Mouse (Mus musculus): Measurements from ENCODE around the gene Mfsd1. TPM values are rescaled to one million over a fixed set of nuclear protein-coding genes. Genes with fewer than 3 reads are reported as not detected.

Mfsd1 gene
- total and polyA plus RNA-seq, 3 experiments: 44.3 to 95.7 (median 56.8) TPM

DNA sequence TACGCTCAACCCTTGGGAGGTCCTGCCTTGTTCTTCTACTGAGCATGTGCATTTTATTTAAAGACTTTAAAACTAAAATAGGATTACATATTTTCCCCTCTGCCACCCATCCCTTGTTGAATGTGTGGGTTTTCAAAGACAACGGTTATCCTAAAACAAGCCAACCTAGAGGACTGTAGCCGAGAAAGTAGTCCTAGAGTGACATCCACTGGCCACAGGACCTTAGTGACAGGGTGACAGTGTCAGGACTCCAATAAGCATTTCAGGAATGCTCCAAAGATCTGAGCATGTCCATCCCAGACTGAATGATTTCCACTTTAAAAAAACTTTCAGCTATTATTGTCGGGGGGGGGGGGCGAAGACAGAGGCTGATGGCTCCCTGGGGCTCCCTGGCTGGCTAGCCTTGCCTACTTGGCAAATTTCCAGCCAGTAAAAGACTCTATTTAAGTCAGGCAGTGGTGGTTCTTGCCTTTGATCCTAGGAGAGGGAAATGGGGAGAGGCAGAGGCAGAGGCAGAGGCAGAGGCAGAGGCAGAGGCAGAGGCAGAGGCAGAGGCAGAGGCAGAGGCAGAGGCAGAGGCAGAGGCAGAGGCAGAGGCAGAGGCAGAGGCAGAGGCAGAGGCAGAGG lies 17.7 kb upstream of the Mfsd1 start (continued):
- TF ChIP-seq CTCF (conservative IDR thresholded peaks at IDR 0.05 in 1 of 2, IDR thresholded peaks at IDR 0.05 in 1 of 2; ENCODE audit: low read depth in 2 of 2, low read length in 2 of 2) (peak; percentile 30 to 88; a peak in 3 of 4 replicates), MXI1 (IDR thresholded peaks at IDR 0.05; ENCODE audit: low read depth, low read length) (no peak), MAFK (IDR thresholded peaks at IDR 0.05; ENCODE audit: insufficient replicate concordance, low read length) (no peak), ETS1 (conservative IDR thresholded peaks at IDR 0.05; ENCODE audit: low read depth, low read length) (no peak), MYC (IDR thresholded peaks at IDR 0.05; ENCODE audit: low read depth, low read length) (no peak), CHD2 (IDR thresholded peaks at IDR 0.05; ENCODE audit: low read length) (no peak), SIN3A (IDR thresholded peaks at IDR 0.05; ENCODE audit: low read length) (no peak), SMC3 (IDR thresholded peaks at IDR 0.05; ENCODE audit: low read depth, low read length) (peak; percentile 85), ZC3H11A (IDR thresholded peaks at IDR 0.05; ENCODE audit: low read depth, low read length) (peak; percentile 30; the same call in 1 of the 2 replicates), GABPA (IDR thresholded peaks at IDR 0.05; ENCODE audit: insufficient replicate concordance, low read depth, low read length) (no peak), RAD21 (IDR thresholded peaks at IDR 0.05; ENCODE audit: low read depth, low read length) (peak; percentile 93), EP300 (IDR thresholded peaks at IDR 0.05; ENCODE audit: low read length) (no peak)

DNA sequence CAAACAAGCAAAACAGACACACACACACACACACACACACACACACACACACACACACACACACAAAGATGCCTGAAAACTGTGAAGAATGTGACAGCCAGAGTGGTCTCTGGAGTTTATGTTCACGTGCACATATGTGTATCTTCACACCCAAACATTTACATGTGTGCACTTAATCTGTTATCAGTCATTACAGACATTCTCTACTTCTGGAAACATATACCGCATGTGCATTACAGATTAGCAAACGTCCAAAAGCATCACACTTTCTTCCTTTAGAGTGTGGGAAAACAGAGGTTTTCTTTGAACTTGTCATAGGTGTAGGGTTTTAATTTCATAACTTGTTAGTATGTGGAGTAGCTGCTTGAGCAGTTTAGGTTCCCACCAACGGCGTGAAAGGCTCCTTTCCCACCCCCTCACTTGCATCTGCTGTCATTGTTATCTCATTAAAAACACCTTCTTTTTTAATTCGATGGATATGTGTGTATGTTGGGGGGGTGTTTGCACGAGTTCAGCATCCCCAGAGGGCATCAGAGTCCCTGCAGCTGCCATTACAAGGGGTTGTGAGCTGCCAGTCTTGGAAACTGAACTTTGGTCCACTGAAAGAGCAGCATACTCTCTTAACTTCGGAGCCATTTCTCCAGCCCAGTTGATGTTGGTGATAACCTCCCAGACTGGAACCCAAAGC lies 16.9 kb upstream of the Mfsd1 start:
- no peak overlapping the region for H3K27ac ChIP-seq (ENCODE audit: insufficient read depth, low read depth)
- H3K9ac ChIP-seq (ENCODE audit: insufficient read depth, low read depth): no peak overlapping the region

DNA sequence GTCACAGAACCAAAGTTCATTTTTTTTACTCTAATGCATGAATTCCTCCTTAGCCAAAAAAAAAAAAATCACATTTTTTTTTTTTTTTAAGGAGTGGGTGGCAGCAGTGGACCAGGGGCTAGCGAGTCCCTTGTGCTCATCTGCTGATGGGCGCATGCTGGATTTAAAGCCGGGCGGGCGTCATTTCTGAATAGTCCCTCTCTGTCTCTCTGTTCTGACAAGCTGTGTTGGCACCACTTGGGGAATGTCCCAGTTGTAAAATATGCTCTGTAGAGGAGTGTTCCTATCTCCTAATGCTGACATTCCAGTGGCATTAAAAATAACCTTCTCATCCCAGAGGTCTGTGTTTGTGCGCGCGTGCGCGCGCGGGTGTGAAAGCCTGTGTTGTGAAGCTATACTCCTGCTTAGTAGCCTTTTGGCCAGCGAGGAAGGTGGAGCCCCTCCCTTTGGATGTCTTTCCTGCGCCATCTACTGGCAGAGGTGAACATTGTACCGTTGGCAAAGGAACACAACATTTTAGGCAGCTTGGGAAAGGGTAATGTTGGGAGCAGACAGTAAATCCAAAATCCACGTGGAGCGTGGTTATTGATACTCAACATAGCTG lies 14.4 kb upstream of the Mfsd1 start:
- Histone ChIP-seq H3K79me2 (replicated peaks; ENCODE audit: control insufficient read depth, extremely low read depth, insufficient read depth, poor library complexity, severe bottlenecking) (no peaks in the 10 kb centered on the region), H3K4me3 (replicated peaks in 1 of 3; ENCODE audit: low read depth in 2 of 3, low read length in 2 of 3, poor library complexity in 1 of 3) (no peak overlapping the region), H3K27ac (ENCODE audit: insufficient read depth, low read depth) (no peak overlapping the region), H3K36me3 (replicated peaks in 1 of 2; ENCODE audit: control insufficient read depth in 1 of 2, insufficient read depth in 1 of 2, low read length in 1 of 2) (no peaks in the 10 kb centered on the region), H3K27me3 (replicated peaks) (no peaks in the 10 kb centered on the region), H3K9me3 (replicated peaks; ENCODE audit: low read length) (no peaks in the 10 kb centered on the region), H3K4me1 (ENCODE audit: control insufficient read depth in 1 of 2, insufficient read depth in 2 of 2) (peaks cover 0 to 8% of the 10 kb centered on the region in 2 experiments; a peak in 2 of 4 replicates), H3K4me2 (ENCODE audit: insufficient read depth, low read depth, poor library complexity, severe bottlenecking) (no peak overlapping the region), H3K9ac (ENCODE audit: insufficient read depth, low read depth) (no peak overlapping the region)
- dilution Hi-C loops (cut with MboI; ENCODE audit: extremely low pct_ligation_motif_present, extremely low pct_unique_long_range_greater_than_20kb, low sequenced_read_pairs) (no loop called here), in situ Hi-C loops (cut with MboI; ENCODE audit: low pct_ligation_motif_present, low pct_unique_long_range_greater_than_20kb, low sequenced_read_pairs) (no loop called here)
- peak; percentile 68 for DNase-seq (ENCODE audit: extremely low read depth)
- TF ChIP-seq ZKSCAN1 (IDR thresholded peaks at IDR 0.05; ENCODE audit: borderline replicate concordance, low read depth, low read length): no peak
- TF ChIP-seq IRF4 (IDR thresholded peaks at IDR 0.05; ENCODE audit: low read depth, low read length): no peak
- no peak for TF ChIP-seq UBTF (IDR thresholded peaks at IDR 0.05; ENCODE audit: low read depth, low read length)
- TF ChIP-seq POLR2A (IDR thresholded peaks at IDR 0.05; ENCODE audit: low read depth, low read length): no peak
- TF ChIP-seq TCF12 (IDR thresholded peaks at IDR 0.05; ENCODE audit: low read depth, low read length): no peak
- no peak for TF ChIP-seq USF2 (conservative IDR thresholded peaks at IDR 0.05; ENCODE audit: low read depth, low read length)
- TF ChIP-seq POLR2AphosphoS2 (IDR thresholded peaks at IDR 0.05; ENCODE audit: low read depth, low read length): no peak
- TF ChIP-seq RAD21 (IDR thresholded peaks at IDR 0.05; ENCODE audit: low read depth, low read length): peak; percentile 81
- TF ChIP-seq SMC3 (IDR thresholded peaks at IDR 0.05; ENCODE audit: low read depth, low read length): peak; percentile 89
- no peak for TF ChIP-seq ETS1 (conservative IDR thresholded peaks at IDR 0.05; ENCODE audit: low read depth, low read length)
- no peak for TF ChIP-seq MAX (IDR thresholded peaks at IDR 0.05; ENCODE audit: low read length)
- TF ChIP-seq MAFK (IDR thresholded peaks at IDR 0.05; ENCODE audit: insufficient replicate concordance, low read length): no peak
- TF ChIP-seq BHLHE40 (IDR thresholded peaks at IDR 0.05; ENCODE audit: low read depth, low read length): no peak
- no peak for TF ChIP-seq CHD2 (IDR thresholded peaks at IDR 0.05; ENCODE audit: low read length)
- TF ChIP-seq JUND (conservative IDR thresholded peaks at IDR 0.05; ENCODE audit: low read depth, low read length): no peak
- TF ChIP-seq ELF1 (IDR thresholded peaks at IDR 0.05; ENCODE audit: low read depth, low read length): no peak
- no peak for TF ChIP-seq JUN (IDR thresholded peaks at IDR 0.05; ENCODE audit: insufficient read depth, low read depth, low read length)
- TF ChIP-seq HCFC1 (IDR thresholded peaks at IDR 0.05; ENCODE audit: low read depth, low read length): no peak
- TF ChIP-seq ZC3H11A (IDR thresholded peaks at IDR 0.05; ENCODE audit: low read depth, low read length): peak; percentile 28
- peak; percentile 80 to 92 for TF ChIP-seq CTCF (conservative IDR thresholded peaks at IDR 0.05 in 1 of 2, IDR thresholded peaks at IDR 0.05 in 1 of 2; ENCODE audit: low read depth in 2 of 2, low read length in 2 of 2)

More for the DNA sequence above, 16.9 kb upstream of the Mfsd1 start:
- H3K4me2 ChIP-seq (ENCODE audit: insufficient read depth, low read depth, poor library complexity, severe bottlenecking): no peak overlapping the region
- H3K4me1 ChIP-seq (ENCODE audit: control insufficient read depth in 1 of 2, insufficient read depth in 2 of 2): peaks cover 0 to 14% of the 10 kb centered on the region in 2 experiments; a peak in 2 of 4 replicates
- TF ChIP-seq BHLHE40 (IDR thresholded peaks at IDR 0.05; ENCODE audit: low read depth, low read length) (no peak), MAFK (IDR thresholded peaks at IDR 0.05; ENCODE audit: insufficient replicate concordance, low read length) (no peak), ZMIZ1 (IDR thresholded peaks at IDR 0.05; ENCODE audit: low read depth, low read length) (no peak), MEF2A (IDR thresholded peaks at IDR 0.05; ENCODE audit: borderline replicate concordance, low read depth, low read length) (no peak)
- DNase-seq (ENCODE audit: extremely low read depth): no peak
- dilution Hi-C loops (cut with MboI; ENCODE audit: extremely low pct_ligation_motif_present, extremely low pct_unique_long_range_greater_than_20kb, low sequenced_read_pairs) (no loop called here), in situ Hi-C loops (cut with MboI; ENCODE audit: low pct_ligation_motif_present, low pct_unique_long_range_greater_than_20kb, low sequenced_read_pairs) (no loop called here)
- no peak overlapping the region for H3K4me3 ChIP-seq (replicated peaks in 1 of 3; ENCODE audit: low read depth in 2 of 3, low read length in 2 of 3, poor library complexity in 1 of 3)
- H3K36me3 ChIP-seq (replicated peaks in 1 of 2; ENCODE audit: control insufficient read depth in 1 of 2, insufficient read depth in 1 of 2, low read length in 1 of 2): no peaks in the 10 kb centered on the region
- no peaks in the 10 kb centered on the region for H3K79me2 ChIP-seq (replicated peaks; ENCODE audit: control insufficient read depth, extremely low read depth, insufficient read depth, poor library complexity, severe bottlenecking)
- H3K27me3 ChIP-seq (replicated peaks): no peaks in the 10 kb centered on the region
- no peaks in the 10 kb centered on the region for H3K9me3 ChIP-seq (replicated peaks; ENCODE audit: low read length)
